Mouse (Mus musculus): ENCODE data around the gene Gm14440. TPM values are rescaled to one million over a fixed set of nuclear protein-coding genes. Genes with fewer than 3 reads are reported as not detected.
"Not testable (repeated sequence)": the region's sequence is repeated elsewhere in the genome, so short reads cannot be mapped to it uniquely, and the experiment has no call there.

The Gm14440 gene
- total RNA-seq (2021) = 1 to 10 TPM; 4.2 to 4.9 TPM

- DNase-seq (ENCODE audit: extremely low spot score in 1 of 2, low spot score in 1 of 2) = not testable (repeated sequence)
Observed at GRCm38 (mm10) chr2:175274825-175275224, at the start of gene Gm14440. TSS of gene Gm14440 (plus strand) at chr2:175275125.

Other genes starting within 250 kb of the Gm14440 start
- 1 to 10 TPM in 1 of 2 experiments, under 1 TPM in 1; 0.94 to 1.6 TPM for gene Gm14393, start 207.3 kb upstream of the Gm14440 start, total RNA-seq (2021)
- 10 to 100 TPM; 17.2 to 24.2 TPM for gene Gm14399, start 133.1 kb upstream of the Gm14440 start, total RNA-seq (2021)
- 1 to 10 TPM; 4.4 to 6.9 TPM for gene Gm14443, start 99.3 kb upstream of the Gm14440 start, total RNA-seq (2021)
- 100 to 1,000 TPM in 1 of 2 experiments, 10 to 100 TPM in 1; 87.6 to 114 TPM for gene Gm14391, start 68.2 kb upstream of the Gm14440 start, total RNA-seq (2021)
- gene Gm4631, start 63.1 kb downstream of the Gm14440 start, total RNA-seq (2021) = 10 to 100 TPM; 55.5 to 68.0 TPM
- gene Zfp968, start 97.3 kb downstream of the Gm14440 start, total RNA-seq (2021) = 1 to 10 TPM; 5.4 to 5.7 TPM
- gene Gm4724, start 160.7 kb downstream of the Gm14440 start, total RNA-seq (2021) = 10 to 100 TPM; 11.1 to 13.1 TPM
- gene Zfp965, start 194.9 kb downstream of the Gm14440 start, total RNA-seq (2021) = 1 to 10 TPM; 3.6 to 3.8 TPM

Data from layer of hippocampus, postnatal 25 days (tissue).